Mouse (Mus musculus) retina, embryonic 14.5 days (tissue): ENCODE results near the gene Cep170.

Experiments
- DNase-seq: peaks from one replicate; pipeline ENCODE4 v3.0.0-alpha.2; 2015; ENCODE audit warnings: low spot score

Gene Cep170

DNA sequence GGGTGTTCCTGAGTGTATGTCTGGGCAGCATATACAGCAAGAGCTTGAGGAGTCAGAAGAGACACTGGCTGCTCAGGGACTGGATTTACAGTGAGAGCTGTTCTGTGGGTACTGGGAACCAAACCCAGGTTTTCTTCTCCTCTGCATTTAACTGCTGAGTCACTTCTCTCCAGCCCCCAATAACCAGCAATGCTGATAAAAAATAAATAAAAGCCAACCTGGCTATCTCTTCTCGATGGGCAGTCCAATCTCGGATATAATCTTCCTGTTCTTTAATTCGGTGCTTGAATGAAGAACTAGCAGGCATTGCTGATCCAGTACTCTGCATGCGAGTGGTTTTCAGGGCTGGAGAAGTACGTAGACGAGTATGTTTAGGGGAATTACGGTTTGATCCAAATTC, 64.2 kb downstream of the Cep170 start:
- no peak for DNase-seq

DNA sequence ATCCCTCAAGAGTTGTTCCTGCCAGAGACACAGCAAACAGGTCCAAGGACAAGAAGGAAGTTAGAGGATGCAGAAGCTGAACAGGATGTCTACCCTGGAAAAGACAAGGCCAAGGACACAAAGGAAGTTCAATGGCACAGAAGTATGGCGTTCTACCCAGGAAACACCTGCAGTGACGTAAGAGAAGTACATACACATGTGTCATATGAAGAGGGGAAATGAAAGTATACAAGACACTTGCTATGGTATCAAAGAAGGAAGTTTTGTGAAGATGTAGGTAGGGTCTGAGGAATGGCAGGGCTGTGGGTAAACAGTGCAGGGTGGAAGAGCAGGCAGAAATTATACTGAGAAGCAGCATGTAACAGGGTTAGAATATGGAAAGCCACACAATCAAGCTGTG, 81.0 kb downstream of the Cep170 start:
- no peak for DNase-seq

- no peak for DNase-seq
Observed at GRCm38 (mm10) chr1:176730528-176730927, 83.3 kb downstream of the Cep170 start.

DNA sequence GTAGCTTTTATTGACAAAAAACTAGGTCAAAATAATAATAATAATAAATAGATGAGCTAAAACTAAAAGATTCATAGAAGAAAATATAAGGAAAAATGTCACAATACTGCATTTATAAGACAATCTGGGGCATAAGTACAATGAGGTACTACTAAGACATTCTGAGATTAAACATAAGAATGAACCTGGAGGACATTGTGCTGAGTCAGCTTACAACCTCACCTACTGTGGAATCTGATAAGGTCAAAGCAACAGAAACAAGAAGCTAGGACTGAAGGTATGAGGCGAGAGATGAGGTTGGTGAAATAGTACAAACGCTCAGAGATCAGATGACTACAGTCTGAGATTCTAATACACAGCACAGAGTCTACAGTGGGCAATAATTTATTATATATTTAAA, 86.5 kb downstream of the Cep170 start:
- DNase-seq, result no peak

- DNase-seq, result no peak
Observed at GRCm38 (mm10) chr1:176724771-176725170, 89.1 kb downstream of the Cep170 start.

DNA sequence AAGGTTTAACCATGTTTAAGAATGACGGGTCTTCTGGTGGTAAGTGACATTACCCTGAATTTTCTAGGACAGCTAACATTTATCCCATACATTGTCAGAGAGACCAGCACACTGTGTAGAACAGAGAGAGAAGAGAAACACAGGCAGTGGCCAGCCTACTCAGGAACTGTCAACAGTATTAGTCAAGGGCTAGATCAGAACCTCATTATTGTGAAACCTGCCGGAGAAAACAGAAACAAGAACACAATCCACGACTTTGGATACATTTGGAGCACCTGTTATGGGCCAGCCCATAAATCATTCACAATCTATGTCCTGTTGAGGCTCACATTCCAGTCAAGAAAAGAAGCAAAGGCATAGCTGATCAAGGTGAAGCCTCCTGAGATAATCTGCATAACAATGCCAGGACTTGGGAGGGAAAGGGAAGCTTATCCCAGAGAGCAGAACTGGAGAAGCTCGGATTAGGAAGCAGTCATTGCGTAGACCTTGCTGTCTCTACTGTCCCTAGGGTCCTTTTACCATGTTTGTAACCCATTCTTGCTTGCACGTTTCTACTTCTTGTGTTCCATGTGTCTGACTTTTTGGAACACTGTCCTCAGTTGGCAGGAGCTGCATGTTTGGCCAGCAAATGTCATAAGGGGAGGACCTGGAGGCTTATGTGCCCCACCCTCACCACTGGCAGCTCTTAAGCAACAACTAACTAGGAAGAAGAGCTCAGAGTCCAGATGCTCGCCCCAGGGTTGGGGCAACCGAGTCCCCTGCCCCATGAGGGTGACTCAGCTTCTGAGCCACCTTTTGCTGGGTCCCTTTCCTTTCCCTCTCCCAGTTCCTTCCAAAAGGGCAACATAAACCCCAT, 89.8 kb downstream of the Cep170 start:
- DNase-seq, result no peak

GRCm38 (mm10) chr1:176712436-176712835, 101.4 kb downstream of the Cep170 start:
- peak; percentile 70 for DNase-seq

- DNase-seq, result no peak
Observed at GRCm38 (mm10) chr1:176700226-176700625, 113.6 kb downstream of the Cep170 start.

- DNase-seq, result peak; percentile 55
Observed at GRCm38 (mm10) chr1:176699793-176700192, 114.1 kb downstream of the Cep170 start.

- no peak for DNase-seq
Observed at GRCm38 (mm10) chr1:176698647-176699046, 115.2 kb downstream of the Cep170 start.

DNA sequence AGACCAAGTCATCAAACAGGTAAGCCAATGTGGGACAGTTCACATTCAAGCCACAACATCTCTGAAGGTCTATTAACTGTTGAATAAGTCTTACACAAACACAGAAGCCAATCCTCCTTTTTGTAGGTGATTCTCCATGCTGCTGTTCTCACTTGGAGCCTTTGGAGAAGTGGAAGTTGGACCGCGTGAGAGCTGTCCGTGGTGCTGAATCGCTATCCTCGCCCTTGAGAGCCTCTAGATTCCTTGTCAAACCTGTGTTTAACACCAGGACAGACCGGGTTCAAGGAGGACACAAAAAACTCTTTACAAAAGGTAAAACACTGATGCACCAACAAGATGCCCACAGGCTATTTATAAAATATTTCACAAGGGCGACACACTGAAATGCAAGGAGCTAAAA, 116.8 kb downstream of the Cep170 start:
- DNase-seq, result peak; percentile 85

DNA sequence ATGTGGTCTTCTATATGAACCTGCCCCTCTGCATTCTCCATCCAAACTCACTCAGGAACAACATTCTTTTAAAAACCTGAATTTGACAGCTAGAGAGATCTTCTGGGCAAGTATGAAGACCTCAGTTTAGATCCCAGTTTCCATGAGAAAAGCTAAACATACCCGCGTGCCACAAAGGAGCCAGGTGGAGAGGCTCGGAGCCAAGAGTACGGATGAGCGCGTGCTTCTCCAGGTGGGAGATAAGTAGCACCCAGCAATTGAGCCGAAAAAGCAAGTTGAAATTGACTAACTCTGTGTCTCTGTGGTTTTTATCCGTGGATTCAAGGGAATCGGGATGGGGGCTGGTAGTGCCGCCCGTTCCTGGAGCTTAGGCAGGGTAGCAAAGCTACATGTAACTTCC, 122.8 kb downstream of the Cep170 start:
- DNase-seq, result no peak

DNA sequence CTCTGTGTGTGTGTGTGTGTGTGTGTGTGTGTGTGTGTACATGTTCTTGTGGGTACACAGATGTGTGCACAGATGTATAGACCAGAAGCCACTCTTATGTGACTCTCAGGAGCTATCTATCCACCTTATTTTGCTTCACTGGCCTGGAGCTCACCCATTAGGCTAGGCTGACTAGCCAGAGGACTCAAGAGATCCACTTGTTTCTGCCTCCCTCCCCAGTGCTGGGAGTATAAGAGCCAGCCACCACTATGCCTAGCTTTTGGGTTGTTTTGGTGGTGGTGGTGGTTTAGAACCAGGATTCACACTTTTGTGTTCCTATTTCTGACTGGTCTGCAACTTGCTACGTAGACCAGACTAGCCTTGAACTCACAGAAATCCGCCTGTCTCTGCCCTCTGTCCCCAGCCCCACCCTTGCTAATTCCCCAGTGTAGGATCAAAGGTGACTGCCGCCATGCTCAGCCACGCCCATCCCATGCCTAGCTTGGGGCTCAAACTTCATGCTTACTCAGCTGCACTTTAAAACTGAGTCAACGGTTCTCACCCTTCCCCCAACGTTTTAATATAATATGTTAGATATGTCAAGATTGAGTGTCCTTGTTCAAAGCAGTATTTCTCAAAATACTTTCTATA, 125.5 kb downstream of the Cep170 start:
- DNase-seq, result no peak
